Mouse (Mus musculus) forebrain, postnatal 0 days (tissue): ENCODE data around the gene Ptgfr. TPM values are rescaled to one million over a fixed set of nuclear protein-coding genes. Genes with fewer than 3 reads are reported as not detected.

Source experiments
- ATAC-seq: fragments of 200-750 bp; cut with Nextera tagmentation; 2 replicates; pipeline ENCODE4 v1.8.0; 2017; ENCODE audit warnings: mild to moderate bottlenecking, moderate library complexity
- DNase-seq: peaks from one replicate; pipeline ENCODE4 v3.0.0-alpha.2; 2015
- H3K27ac ChIP-seq: fragments of 300-500 bp; sonication (generic); 2 replicates; pipeline ENCODE4 v1.5.1; 2014; ENCODE audit warnings: low read depth, mild to moderate bottlenecking, antibody characterized with exemption, low read length, moderate library complexity, mixed read lengths
- H3K27me3 ChIP-seq: fragments of 300-500 bp; sonication (generic); 2 replicates; pipeline ENCODE4 v1.6.1; 2014; ENCODE audit warnings: mild to moderate bottlenecking, low read length, mixed read lengths; ENCODE audit not compliant: insufficient read depth
- H3K36me3 ChIP-seq: fragments of 300-500 bp; sonication (generic); 2 replicates; pipeline ENCODE4 v1.6.1; 2014; ENCODE audit warnings: mild to moderate bottlenecking, moderate library complexity; ENCODE audit not compliant: insufficient read depth
- H3K4me1 ChIP-seq: fragments of 300-500 bp; sonication (generic); 2 replicates; pipeline ENCODE4 v1.6.1; 2014; ENCODE audit warnings: antibody characterized with exemption; ENCODE audit not compliant: insufficient read depth
- H3K4me2 ChIP-seq: fragments of 300-500 bp; sonication (generic); 2 replicates; pipeline ENCODE4 v1.6.1; 2014; ENCODE audit warnings: low read depth, mild to moderate bottlenecking, moderate library complexity
- H3K4me3 ChIP-seq: fragments of 300-500 bp; sonication (generic); 2 replicates; pipeline ENCODE4 v1.5.1; 2014; ENCODE audit warnings: low read depth, low read length, mixed read lengths
- H3K9ac ChIP-seq: fragments of 300-500 bp; sonication (generic); 2 replicates; pipeline ENCODE4 v1.6.1; 2014; ENCODE audit warnings: mild to moderate bottlenecking
- H3K9me3 ChIP-seq: fragments of 300-500 bp; sonication (generic); 2 replicates; pipeline ENCODE4 v1.6.1; 2016; ENCODE audit warnings: low read length
- CTCF ChIP-seq: sonication (generic); IDR thresholded peaks from 2 replicates; pipeline ENCODE4 v1.5.1; 2016; ENCODE audit warnings: antibody characterized with exemption, control low read depth, low read depth
- WGBS: fragments of 180-500 bp; shearing (Covaris S2); extraction: QIAGEN DNeasy Blood & Tissue Kit; methylation state at CpG from one replicate; pipeline ENCODE4 v1.1.7; 2014; 5-methylcytosine and 5-hydroxymethylcytosine counted together
- polyA plus RNA-seq: library from polyadenylated mRNA; unstranded; fragments of >200 nt; fragmentation: Nextera tagmentation; extraction: Ambion mirVana; gene quantifications from 2 replicates; pipeline ENCODE4 v1.2.1, GENCODE M21; 2015
- total RNA-seq: library from RNA; depleted of rRNA; stranded (reverse); fragments of >200 nt; gene quantifications from 2 replicates; pipeline ENCODE4 v1.2.3, GENCODE M21; 2014

Gene Ptgfr
- total and polyA plus RNA-seq, 2 experiments from 2014 or later = 1.0 to 21.6 TPM

GRCm38 (mm10) chr3:151844361-151845154, 7.1 kb upstream of the Ptgfr start:
- no peak overlapping the region for H3K4me2 ChIP-seq
- 73% methylated on average over 5 of the region's 5 CpGs for WGBS
- ATAC-seq = no peak
- TF ChIP-seq CTCF = no peak
- H3K36me3 ChIP-seq = no peaks in the 10 kb centered on the region
- no peak overlapping the region for H3K9ac ChIP-seq
- no peaks in the 10 kb centered on the region for H3K27me3 ChIP-seq
- no peak overlapping the region for H3K27ac ChIP-seq
- no peaks in the 10 kb centered on the region for H3K9me3 ChIP-seq
- DNase-seq = no peak
- no peak overlapping the region for H3K4me3 ChIP-seq
- no peaks in the 10 kb centered on the region for H3K4me1 ChIP-seq

- H3K9ac ChIP-seq = no peak overlapping the region
- DNase-seq = no peak
- TF ChIP-seq CTCF = no peak
- peaks cover 13% of the 10 kb centered on the region; the same call in 1 of the 2 replicates for H3K27me3 ChIP-seq
- no peak overlapping the region for H3K4me2 ChIP-seq
- H3K9me3 ChIP-seq = no peaks in the 10 kb centered on the region
- H3K4me1 ChIP-seq = no peaks in the 10 kb centered on the region
- no peaks in the 10 kb centered on the region for H3K36me3 ChIP-seq
- H3K27ac ChIP-seq = no peak overlapping the region
- ATAC-seq = no peak
- WGBS = 73% methylated on average over 3 of the region's 3 CpGs
- no peak overlapping the region for H3K4me3 ChIP-seq
Measured at GRCm38 (mm10) chr3:151840688-151841087, 3.3 kb upstream of the Ptgfr start.

- no peak overlapping the region for H3K4me3 ChIP-seq
- ATAC-seq (no peak), DNase-seq (no peak)
- H3K27me3 ChIP-seq = peaks cover 13% of the 10 kb centered on the region; the same call in 1 of the 2 replicates
- H3K36me3 ChIP-seq = no peaks in the 10 kb centered on the region
- H3K4me1 ChIP-seq = no peaks in the 10 kb centered on the region
- TF ChIP-seq CTCF = no peak
- WGBS = 56% methylated on average over 6 of the region's 6 CpGs
- H3K9me3 ChIP-seq = no peaks in the 10 kb centered on the region
- no peak overlapping the region for H3K4me2 ChIP-seq
- H3K9ac ChIP-seq = no peak overlapping the region
- H3K27ac ChIP-seq = no peak overlapping the region
Measured at GRCm38 (mm10) chr3:151838372-151838771, 942 bp upstream of the Ptgfr start.

GRCm38 (mm10) chr3:151837749-151838148, 319 bp upstream of the Ptgfr start:
- TF ChIP-seq CTCF = no peak
- Histone ChIP-seq H3K9me3 (no peaks in the 10 kb centered on the region), H3K4me2 (peak overlapping the region; percentile 91), H3K4me1 (no peaks in the 10 kb centered on the region), H3K27ac (no peak overlapping the region), H3K4me3 (peak overlapping the region; percentile 47), H3K36me3 (no peaks in the 10 kb centered on the region), H3K9ac (no peak overlapping the region), H3K27me3 (peaks cover 13% of the 10 kb centered on the region; the same call in 1 of the 2 replicates)
- WGBS = 37% methylated on average over 9 of the region's 9 CpGs
- no peak for ATAC-seq
- peak; percentile 3 for DNase-seq

- Histone ChIP-seq H3K9ac (no peak overlapping the region), H3K9me3 (no peaks in the 10 kb centered on the region), H3K4me1 (no peaks in the 10 kb centered on the region), H3K36me3 (no peaks in the 10 kb centered on the region), H3K27me3 (peaks cover 13% of the 10 kb centered on the region; the same call in 1 of the 2 replicates), H3K4me2 (peak overlapping the region; percentile 91), H3K27ac (no peak overlapping the region), H3K4me3 (no peak overlapping the region; the same call in 1 of the 2 replicates)
- DNase-seq = no peak
- 3% methylated on average over 5 of the region's 5 CpGs for WGBS
- TF ChIP-seq CTCF = no peak
- ATAC-seq = no peak
Measured at GRCm38 (mm10) chr3:151836451-151836850, 979 bp downstream of the Ptgfr start.

- DNase-seq (no peak), ATAC-seq (no peak)
- Histone ChIP-seq H3K4me3 (no peak overlapping the region), H3K4me2 (no peak overlapping the region), H3K27ac (no peak overlapping the region), H3K4me1 (no peaks in the 10 kb centered on the region), H3K9ac (no peak overlapping the region), H3K27me3 (peaks cover 13% of the 10 kb centered on the region; the same call in 1 of the 2 replicates), H3K36me3 (no peaks in the 10 kb centered on the region), H3K9me3 (no peaks in the 10 kb centered on the region)
- TF ChIP-seq CTCF = no peak
- WGBS = 55% methylated on average over 3 of the region's 3 CpGs
Measured at GRCm38 (mm10) chr3:151835831-151836230, 1.6 kb downstream of the Ptgfr start.

GRCm38 (mm10) chr3:151827950-151828610, 9.3 kb downstream of the Ptgfr start:
- 91% methylated on average over 11 of the region's 11 CpGs for WGBS
- Histone ChIP-seq H3K9ac (no peak overlapping the region), H3K27me3 (no peaks in the 10 kb centered on the region), H3K36me3 (no peaks in the 10 kb centered on the region), H3K27ac (no peak overlapping the region), H3K9me3 (no peaks in the 10 kb centered on the region), H3K4me1 (no peaks in the 10 kb centered on the region), H3K4me3 (no peak overlapping the region), H3K4me2 (no peak overlapping the region)
- DNase-seq = no peak
- no peak for TF ChIP-seq CTCF
- ATAC-seq = no peak
